Mouse (Mus musculus): ENCODE results near the gene Mn1.

DNA sequence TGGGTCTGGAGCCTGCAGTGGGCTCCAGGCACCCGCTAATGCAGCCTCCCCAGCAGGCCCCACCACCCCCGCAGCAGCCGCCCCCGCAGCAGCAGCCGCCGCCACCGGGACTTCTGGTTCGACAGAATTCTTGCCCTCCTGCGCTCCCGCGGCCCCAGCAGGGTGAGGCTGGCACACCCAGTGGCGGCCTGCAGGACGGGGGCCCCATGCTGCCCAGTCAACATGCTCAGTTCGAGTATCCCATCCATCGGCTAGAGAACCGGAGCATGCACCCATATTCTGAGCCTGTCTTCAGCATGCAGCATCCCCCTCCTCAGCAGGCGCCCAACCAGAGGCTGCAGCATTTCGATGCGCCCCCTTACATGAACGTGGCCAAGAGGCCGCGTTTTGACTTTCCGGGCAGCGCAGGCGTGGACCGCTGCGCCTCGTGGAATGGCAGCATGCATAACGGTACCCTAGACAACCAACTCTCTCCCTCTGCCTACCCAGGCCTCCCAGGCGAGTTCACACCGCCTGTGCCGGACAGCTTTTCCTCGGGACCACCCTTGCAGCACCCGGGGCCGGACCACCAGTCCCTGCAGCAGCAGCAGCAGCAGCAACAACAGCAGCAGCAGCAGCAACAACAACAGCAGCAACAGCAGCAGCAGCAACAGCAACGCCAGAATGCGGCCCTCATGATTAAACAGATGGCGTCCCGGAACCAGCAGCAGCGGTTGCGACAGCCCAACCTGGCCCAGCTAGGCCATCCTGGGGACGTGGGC is 2.1 kb downstream of the Mn1 start:
- TF ChIP-seq POLR2A (IDR thresholded peaks at IDR 0.05; ENCODE audit: low read depth, low read length) (no peak), CTCF (conservative IDR thresholded peaks at IDR 0.05; ENCODE audit: insufficient read depth, insufficient read length, low read depth, low read length) (no peak)

Measured in kidney, adult 2 months (tissue).